Mouse (Mus musculus): ENCODE results near the gene Zhx3.

The Zhx3 gene

DNA sequence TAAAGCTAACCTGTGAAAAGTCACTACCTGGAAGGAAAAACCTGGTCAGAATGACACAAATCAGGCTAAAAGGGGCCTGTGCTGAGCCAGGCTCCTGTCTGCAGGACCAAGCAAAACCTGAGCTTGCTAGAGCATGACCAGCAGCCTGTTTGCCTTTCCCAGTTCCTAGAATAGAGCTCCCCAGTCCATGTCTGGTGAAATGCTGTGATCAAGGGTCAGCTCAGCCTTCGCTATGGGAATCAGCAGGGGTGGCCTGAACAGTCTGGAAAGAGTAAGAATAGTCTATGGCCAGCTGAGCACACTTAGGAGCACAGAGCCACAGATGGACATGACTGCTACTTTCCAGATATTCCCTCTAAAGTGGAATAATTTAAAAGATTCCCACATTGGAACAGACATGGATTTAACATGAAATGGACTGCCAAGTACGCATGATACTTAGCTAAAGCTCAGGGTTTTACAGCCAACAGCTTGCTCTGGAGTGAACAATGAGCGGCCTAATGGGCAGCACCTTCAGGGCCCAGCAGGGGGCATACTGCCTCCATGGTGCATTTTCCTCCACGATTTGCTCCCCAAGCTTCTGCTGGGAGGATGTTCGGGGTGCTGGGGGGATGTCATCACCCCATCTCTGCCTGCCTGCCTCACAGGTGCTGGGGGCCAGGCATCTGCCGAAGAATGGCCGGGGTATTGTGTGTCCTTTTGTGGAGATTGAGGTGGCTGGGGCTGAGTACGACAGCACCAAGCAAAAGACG, 112.2 kb downstream of the Zhx3 start:
- CTCF ChIA-PET, result interaction anchor here (0.7 kb wide), 1 partner anchor 31 kb away, joined by 3 read pairs; no protein-coding TSS in a partner anchor

DNA sequence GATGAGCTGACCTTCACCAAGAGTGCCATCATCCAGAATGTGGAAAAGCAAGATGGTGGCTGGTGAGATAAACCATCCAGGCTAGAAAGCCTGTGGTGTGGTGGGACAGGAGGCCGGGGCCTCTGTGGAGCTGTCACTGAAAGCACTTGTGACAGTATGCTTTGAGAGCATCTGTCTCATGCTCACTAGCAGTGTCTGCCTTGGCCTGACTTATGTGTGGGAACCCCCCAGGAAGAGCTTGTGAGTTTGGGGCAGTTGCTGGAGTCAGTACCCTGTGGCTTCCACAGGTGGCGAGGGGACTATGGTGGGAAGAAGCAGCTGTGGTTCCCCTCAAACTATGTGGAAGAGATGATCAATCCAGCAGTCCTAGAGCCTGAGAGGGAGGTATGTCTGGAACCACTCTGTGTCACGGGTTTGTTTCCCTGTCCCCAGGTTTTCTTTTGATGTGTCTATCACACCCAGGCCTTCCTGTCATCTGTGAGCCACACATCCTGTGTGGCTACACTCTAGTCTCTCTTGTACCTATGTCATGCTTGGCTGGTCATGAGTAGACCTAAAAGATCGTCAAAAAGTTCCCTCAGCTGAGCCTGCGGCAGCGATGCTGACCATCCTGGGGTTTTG, 116.1 kb downstream of the Zhx3 start:
- CTCF ChIA-PET, result interaction anchor here (0.5 to 1.0 kb wide), 2 partner anchors 32 to 48 kb away, joined by 3 to 4 read pairs; no protein-coding TSS in a partner anchor

DNA sequence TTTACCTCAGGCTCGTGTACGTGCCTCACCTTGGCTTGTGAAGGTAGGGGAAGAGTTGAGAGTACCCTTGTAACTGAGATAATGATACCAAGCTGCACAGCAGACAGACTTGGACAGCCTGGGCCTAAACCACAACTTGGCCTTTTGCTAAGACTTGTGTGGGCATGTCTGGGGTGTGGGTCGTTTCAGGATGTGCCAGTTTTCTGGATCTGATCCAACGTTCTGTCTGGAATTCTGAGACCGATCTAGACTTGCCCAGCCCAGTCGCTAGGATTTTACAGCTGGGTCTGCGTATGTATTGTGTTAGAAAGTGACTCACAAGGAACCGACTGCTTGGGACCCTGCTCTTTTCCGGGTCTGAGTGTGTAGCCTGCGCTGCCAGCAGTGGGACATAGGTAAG, 125.7 kb downstream of the Zhx3 start:
- CTCF ChIA-PET, result no interaction called here

DNA sequence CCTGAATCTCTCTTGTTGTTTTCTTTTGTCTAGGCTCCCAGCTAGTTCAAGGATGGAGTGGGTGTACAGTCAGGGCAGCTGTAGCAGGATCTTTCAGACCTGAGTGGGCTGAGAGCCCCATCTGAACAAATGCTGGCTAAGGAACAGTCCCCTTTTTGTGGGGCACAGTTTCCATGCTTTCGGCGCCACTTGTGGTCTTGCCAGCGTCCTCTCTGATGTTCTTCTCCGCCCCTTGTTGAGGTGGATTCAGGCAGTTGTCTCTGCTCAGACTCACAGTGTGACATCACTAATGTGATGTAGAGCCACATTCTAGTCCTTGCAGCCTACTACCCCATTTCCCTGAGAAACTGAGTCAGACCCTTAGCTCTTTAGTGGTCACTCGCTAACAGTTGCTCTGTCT, 126.2 kb downstream of the Zhx3 start:
- CTCF ChIA-PET, result interaction anchor here (0.8 kb wide), 1 partner anchor 31 kb away, joined by 3 read pairs; no protein-coding TSS in a partner anchor

DNA sequence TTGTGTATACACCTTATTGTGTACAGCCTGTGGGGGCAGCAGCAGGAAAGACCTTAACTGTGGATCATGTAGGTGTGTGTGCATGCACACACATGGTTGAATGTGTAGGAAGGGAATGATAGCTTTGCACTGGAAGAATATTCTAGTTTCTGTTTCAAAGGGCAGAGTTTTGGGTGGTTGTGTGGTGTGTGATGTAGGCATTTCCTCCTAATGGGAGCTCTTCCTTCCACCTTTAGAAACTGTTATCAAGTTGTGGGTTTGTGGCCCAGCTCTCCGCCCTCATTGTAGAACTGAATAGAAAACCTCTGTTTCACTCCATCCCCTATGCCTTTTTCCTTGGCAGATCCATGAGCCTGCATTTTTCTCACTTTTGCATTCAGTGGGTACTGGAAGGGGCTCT, 127.3 kb downstream of the Zhx3 start:
- CTCF ChIA-PET, result no interaction called here

DNA sequence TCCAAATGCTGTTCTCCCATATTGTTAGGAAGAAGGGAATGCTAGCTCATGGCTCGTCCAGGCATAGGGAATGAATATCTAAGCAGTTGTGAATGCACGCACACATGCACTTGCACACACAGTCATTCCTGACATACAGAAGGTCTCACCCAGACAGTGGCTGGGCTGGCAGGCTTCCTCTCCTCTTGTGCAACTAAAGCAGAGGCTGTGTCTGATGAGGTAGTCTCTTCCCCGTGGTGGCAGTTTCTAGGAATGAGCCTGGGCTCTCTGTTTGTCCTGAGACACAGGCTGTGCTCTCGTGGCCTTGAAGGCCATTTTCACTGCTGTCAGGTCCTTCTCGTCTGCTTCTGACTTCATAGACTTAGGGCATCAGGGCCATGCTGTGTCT, 128.0 kb downstream of the Zhx3 start:
- CTCF ChIA-PET, result no interaction called here

DNA sequence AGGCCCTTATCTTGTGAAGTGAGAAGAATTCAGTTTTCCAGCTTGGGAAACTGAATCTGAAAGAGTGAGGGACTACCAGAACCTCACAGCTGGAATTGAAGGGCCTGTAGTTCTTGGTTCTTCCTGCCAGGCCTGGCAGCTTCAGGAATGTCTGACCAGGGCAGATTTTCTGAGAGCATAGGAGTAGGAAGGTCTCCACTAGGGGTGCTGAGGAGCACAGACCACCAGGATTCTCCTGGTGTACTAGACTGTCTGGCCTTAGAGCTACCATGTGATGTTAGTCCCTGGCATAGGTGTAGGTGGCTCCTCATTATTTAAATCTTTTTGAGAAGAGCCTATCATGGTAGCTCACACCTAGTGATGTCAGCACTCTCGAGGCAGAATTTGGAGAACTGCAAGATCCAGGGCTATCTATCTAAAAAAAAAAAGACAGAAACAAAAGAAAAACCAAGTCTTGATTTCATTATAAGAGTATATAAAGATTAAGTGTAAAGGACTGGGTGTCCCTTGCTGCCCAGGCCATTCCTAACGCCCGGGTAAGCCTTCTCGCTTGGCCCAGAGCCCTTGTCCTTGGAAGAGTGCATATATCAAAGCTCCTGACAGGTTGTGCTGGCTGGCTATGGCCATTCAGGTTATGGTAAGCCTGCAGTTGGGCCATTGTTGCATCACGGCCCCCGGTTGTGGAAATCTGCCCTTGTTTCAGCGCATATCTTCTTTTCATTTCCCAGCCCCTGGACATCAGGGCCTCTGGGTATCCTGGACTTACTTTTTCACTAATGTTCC, 128.6 kb downstream of the Zhx3 start:
- CTCF ChIA-PET, result interaction anchor here (1.2 to 1.3 kb wide), 2 partner anchors 10 to 15 kb away, joined by 5 read pairs; no protein-coding TSS in a partner anchor

DNA sequence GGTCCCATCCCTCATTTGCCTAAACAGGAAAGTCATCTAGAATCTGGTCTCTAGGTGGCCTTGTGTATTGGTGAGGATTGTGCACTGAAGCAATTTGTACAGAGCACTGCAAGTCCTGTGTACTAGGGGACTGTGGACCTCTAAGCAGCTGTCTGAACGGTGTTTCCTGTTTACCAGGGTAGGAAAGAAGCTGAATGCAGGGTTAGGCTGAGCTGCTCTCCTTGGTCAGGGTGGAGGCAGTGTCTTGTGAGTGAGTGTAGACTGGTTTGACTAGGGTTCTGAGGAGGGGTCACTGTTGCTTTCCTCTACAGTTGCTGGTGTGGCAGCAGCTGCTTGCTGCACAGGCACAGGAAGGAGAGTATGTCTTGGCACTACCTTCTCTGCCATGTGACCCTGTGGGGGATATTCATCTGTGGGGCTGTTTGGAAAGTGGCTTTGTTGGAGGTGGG, 130.6 kb downstream of the Zhx3 start:
- CTCF ChIA-PET, result interaction anchor here (0.7 kb wide), 1 partner anchor 248 kb away, joined by 4 read pairs; no protein-coding TSS in a partner anchor

DNA sequence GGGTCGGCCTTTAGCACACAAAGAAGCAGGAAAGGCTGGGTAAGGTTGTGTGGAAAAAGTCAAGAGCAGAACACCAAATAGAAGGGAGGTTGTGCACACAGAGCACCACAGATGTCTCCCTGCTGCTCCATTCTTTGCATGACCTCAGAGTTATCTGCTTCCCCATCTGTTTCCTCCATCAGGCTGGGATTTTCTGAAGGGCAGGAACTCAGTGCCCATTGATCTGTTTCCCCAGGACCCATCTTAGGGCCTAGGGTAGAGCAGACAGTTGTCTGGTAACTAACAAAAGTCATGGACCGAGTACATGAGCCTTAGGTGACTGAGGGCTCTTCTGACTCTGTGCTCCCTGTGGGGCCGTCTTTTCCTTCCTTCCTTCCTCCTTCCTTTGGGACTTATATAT, 131.2 kb downstream of the Zhx3 start:
- CTCF ChIA-PET, result interaction anchor here (0.6 to 0.7 kb wide), 2 partner anchors 22 to 248 kb away, joined by 4 to 16 read pairs; no protein-coding TSS in a partner anchor

DNA sequence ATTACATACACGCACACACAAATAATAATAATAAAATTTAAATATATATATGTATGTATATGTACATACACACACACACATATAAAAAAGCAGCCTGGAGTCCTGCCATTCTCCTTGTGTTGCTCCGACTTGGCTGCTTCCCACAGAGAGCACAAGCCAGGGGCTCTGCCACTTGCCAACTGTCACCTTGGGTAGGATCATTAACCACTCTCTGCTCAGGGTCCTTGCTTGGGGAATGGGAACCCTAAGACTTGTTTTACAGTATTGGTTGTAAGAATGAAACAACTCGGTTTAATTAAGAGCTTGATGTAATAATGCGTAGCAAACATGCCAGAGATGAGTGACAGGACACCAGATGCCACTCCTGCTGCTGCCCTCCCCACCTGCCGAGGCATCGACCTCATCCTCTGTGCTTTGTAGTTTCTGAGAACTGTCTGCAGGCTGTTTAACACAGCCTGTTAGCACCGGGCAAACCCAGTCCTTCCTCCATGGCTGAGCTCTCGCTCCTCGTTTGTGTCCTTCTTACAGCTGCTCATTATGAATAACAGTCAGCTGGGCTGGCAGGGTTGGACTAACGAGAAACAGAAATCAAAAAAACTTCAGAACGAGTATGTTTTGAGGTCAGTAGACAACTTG, 132.2 kb downstream of the Zhx3 start:
- CTCF ChIA-PET, result no interaction called here

DNA sequence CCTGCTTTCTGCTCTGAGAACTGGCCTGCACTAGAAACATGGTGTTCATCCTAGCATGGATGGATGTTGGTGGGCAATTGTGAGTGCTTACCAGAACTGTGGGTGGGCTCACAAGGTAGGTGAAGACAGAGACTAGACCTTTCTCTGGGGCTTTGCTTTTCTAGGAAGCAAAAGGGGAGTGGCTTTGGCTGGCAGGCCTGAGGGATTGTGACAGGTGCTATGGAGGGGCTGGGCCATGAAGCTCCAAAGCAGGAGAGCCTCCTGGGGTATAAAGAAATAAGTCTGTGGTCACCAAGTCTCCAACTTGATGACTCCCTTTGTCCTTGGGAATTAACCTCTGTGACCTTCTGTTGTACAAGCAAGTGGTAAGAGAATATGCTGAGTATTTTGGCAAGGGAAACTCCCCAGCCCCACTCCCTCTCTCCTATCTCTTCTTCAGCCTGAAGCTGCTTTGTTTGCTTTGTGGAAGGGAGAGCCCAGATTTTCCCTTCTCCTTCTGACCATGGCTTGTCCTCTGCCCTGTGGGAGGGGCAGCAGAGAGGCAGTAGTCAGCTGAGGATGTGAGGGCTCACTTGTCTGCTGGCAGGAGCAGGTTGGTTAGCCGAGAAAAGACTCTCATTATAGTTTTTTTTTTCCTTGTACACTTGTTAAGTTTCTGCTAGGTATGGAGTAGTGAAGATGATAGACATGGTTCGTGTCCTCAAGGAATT, 133.0 kb downstream of the Zhx3 start:
- CTCF ChIA-PET, result no interaction called here

DNA sequence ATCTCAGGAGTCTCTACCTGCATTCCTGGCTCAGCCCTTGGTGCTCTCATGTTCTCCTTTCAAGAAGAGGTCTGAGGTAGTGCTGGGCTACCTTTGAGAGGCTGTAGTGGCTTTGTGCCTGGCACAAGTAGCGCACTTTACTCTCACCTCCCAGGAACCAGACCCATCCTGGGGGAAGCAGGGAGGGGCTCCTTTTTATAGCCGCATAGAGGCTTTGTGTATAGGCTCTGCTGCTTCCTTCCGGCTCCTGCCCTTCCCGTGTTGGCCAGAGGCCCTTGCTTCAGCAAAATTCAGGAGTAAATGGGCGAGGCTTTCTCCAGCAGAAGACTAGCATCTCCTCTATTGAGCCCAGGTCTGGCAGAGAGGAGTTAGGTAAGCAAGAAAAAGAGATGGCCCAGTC, 134.4 kb downstream of the Zhx3 start:
- CTCF ChIA-PET, result no interaction called here

DNA sequence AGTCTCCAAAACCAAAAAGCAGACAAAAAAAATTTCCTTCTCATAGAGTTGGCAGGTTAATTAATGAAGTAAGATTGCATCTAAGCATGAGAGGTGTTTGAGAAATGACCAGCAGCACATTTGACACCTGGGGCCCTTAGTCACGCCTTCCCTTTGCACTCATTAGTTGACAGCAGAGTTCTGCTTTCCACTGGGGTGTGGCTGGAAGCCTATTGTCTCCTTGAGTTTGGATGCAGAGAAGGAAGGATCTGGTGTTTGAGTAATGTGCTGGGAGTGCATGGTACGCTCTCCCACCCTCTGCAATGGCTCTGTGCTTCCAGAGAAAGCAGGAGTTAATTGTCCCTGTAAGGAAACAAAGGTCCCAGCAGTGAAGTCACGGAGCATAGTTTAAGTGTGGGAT, 136.3 kb downstream of the Zhx3 start:
- CTCF ChIA-PET, result no interaction called here

DNA sequence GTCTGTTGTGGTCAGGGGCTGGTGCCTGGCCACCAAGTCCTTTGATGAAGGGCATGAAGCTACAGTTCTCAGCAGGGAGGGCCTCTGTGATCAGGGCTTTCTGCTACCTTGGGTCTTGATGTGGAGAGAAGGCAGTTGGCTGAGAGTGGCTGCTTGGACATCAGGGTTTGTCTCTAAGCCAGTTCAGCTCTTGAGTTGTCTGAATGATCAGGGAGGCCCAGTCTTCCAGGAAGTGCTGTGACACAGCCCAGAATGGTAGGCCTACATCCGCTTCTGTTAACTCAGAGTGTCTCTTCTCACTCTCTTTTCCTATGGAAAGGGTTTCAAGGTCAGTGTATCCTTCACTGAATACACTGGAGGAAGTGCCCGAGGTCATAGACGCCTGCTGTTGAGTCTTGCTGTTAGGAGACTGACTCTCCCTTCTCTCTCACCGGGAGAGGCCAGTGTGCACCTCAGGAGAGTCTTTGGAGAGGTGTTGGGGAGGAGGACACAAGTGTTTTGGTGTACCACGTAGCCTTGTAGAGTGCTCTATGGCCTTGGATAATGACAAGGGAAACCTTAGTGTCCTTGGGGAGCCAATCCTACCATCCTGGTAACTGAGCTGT, 137.0 kb downstream of the Zhx3 start:
- CTCF ChIA-PET, result no interaction called here

DNA sequence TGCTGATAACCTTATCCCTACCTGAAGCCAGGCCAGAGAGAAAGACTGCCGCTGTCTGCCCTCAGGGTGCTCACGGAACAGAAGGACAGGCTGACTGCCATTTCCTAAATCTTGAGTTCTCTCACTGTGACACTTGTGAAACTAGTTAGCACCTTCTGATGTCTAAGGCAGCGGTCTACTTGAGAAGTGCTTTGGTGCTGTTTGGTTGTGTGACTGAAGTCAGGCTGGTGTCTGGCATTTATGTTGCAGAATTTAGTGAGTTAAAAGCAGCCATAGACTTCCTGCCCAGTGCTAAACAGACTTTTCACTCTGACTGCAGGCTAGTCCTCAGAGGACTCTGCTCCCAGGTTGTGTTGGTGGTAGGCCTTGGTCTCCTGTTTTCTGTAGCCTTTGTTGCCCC, 138.5 kb downstream of the Zhx3 start:
- CTCF ChIA-PET, result no interaction called here

DNA sequence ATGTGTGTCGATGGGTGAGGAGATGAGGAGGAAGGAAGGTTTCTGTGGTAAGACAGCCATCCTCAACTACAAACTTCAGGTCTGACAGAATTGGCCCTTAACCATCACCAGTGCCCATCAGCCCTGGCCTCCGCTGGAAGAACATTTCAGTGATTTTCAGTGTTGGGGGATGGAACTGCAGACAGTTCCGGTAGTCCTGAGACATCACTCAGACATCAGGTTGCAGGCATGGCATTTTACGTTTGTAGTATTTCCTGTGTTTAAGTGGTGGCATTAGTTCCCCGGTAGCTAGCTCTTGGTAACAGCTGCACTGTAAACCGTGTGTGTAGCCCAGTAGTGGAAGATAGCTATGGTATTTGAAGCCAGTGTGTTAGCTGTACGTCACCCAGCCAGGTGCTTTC, 139.7 kb downstream of the Zhx3 start:
- CTCF ChIA-PET, result no interaction called here

DNA sequence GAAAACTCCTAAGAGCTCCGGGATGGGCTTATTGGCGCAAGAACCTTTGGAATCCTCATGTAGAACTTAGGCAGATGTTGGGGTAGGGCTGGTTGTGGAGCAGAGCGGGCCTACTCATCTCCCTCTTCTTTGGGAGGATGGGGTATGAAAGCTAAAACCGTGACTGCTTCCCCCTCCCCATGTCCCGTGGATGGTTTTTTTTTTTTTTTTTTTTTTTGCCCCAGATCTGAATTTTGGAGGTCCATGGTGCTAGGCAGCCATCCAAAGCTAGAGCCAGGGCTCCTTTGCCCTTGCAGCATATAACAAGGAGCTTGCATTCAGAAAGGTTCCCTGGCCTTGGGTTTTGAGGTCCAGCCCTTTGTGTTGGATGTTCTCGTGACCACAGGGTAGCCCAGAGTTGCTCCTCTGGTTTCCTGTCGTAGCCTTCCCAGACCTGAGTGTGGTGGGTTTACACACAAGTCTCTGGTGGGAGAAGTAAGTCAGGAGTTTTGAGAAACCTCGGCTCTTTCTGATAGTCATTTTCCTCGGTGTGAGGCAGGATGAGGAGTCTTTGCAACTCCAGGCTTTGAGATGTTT, 140.3 kb downstream of the Zhx3 start:
- CTCF ChIA-PET, result interaction anchor here (0.6 kb wide), 1 partner anchor 357 kb away, joined by 5 read pairs; no protein-coding TSS in a partner anchor

DNA sequence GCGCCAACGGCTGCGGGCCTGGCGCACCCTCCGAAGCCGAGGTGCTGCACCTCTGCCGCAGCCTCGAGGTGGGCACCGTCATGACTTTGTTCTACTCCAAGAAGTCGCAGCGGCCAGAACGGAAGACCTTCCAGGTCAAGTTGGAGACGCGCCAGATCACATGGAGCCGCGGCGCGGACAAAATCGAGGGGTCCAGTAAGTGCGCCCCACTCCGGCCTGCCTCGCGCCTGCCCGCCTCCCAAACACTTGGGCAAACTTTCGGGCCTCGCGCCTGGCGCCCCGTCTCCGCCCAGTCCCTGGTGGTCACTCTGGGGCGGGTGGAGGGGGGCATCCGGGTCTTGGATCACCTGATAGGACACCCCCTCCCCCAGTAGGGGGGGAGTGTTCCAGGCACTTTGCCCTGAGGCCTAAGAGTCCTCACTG, 140.9 kb downstream of the Zhx3 start:
- CTCF ChIA-PET, result interaction anchor here (0.6 kb wide), 1 partner anchor 358 kb away, joined by 5 read pairs; no protein-coding TSS in a partner anchor

DNA sequence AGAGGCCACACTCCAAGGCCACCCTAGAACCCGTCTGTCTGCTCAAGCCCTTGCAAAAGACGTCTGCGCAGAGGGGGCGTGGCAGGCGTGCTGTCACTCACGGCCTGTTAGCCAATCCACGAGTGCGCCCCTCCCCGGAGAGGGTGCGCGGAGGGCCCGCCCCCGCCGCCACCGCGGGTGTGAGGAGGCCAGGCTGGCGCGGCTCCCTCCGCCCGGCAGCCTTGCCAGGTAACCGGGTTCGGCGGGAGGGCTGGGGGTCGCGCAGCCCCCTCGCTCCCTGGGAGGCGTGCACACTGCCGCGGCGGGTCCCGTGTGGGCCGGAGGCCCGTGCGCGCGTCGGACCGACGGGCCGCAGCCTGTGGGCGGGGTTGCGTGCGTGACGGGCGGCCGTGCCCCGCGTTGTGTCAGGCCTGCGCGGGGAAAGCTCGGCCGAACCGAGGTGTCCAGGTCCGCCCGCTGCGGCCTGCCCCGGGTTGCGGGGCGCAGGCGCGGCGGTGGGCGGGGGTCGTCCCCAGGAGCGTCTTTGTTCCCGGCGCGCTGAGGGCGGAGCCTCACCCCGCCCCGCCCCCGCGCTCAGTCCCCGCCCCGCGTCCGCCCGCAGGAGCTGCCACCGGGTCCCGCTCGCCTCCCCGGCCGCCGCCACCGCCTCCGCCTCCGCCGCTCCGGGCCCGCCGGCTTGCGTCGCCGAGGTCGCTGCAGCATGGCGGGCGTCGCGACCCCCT, 141.5 kb downstream of the Zhx3 start, which contains the start of gene Plcg1:
TSS of gene Plcg1 (plus strand) at position 184 of the 722 bp plus-strand sequence.
- CTCF ChIA-PET, result no interaction called here

DNA sequence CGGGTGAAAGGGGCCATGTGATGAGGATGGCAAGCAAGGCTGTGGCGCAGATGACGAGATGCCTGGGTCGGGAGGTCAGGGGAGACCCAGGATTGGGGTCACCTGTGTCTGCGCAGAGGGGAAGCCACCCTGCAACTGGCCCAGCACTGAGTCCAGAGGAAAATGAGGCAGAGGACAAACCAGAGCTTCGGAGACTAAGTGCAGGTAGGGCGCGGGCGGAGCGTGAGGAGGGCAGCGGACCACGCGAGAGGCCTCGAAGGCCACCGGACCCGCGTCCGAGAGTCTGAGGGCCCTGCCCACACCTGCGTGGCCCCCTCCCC, 142.0 kb downstream of the Zhx3 start:
- CTCF ChIA-PET, result interaction anchor here (0.7 kb wide), 1 partner anchor 11 kb away, joined by 5 read pairs; no protein-coding TSS in a partner anchor

Measured in spleen, embryonic (tissue).